8 mouse cellular contexts compared by ENCODE assay signal in the genomic region with DNA sequence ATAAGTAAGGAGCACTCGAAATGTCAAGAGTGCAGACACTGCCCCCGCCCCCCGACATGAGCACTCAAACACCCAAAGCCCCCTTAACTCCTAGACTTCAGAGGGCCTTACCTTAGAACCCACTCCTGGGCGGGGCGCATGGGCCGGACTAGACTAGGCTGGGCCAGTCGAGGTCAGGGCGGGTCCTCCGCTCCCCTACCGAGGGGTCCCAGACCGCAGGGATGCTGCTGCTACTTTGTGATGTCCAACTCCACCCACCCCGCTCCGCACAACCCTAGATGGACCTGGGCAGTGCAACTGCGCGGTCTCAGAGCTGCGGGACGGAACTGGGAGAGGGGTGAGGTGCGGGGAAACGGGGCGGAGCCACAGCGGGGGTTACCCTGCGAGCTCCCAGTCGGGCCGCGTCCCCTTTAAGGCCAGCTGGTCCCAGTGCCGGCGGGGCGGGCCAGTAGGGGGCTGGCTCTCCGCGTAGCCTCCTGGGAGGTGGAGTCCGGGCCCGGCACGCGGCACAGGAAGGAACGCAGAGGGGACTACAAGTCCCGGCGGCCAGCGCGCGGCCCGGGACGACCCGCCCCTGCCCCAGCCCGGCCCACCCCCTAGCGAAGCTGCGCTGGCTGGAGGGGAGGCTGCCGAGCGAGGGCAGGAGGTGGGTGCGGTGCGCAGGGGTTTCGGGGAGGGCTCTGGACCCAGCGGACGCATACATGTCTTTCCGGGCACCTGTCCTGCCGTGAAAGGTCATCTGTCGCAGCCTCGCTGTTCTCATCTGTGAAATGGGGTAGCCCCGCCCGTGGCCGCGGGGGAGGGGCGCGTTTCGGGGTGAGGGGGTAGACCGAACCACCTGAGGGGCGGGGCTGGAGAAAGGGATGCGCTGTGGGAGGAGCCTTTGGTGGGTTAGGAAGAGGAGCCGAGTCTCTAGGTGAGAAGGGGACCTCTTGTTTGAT. TPM values are rescaled to one million over a fixed set of nuclear protein-coding genes. Genes with fewer than 3 reads are reported as not detected.
DNase-seq lines count a peak whose midpoint lies in the region; ATAC-seq and TF ChIP-seq lines count a peak whose summit lies in the region.

A gene (minus strand): TSS at position 295 of the 941 bp plus-strand sequence.
A gene (plus strand): TSS at position 602 of the 941 bp plus-strand sequence.

- H3K27ac ChIP-seq in forebrain, embryonic 12.5 days: peak within 1 kb of the TSS; percentile 43; the same call in 1 of the 2 replicates
- no peak within 1 kb of the TSS; the same call in 1 of the 2 replicates for H3K27ac ChIP-seq in heart, postnatal 0 days (ENCODE audit: low read depth)
- H3K27ac ChIP-seq in liver, embryonic 16.5 days (ENCODE audit: low read length): no peak within 1 kb of the TSS
- H3K27ac ChIP-seq in neural tube, embryonic 13.5 days (replicated peaks): peak within 1 kb of the TSS; percentile 61; the same call in 1 of the 2 replicates
- 0 out of 2 replicates have a peak within 1 kb of the TSS, but pooled peaks have one; percentile 3 for H3K27ac ChIP-seq in testis, adult 2 months (ENCODE audit: control insufficient read depth, insufficient read depth, low read depth, low read length)

- peak within 1 kb of the TSS; percentile 90 for H3K4me3 ChIP-seq in E14TG2a.4 (replicated peaks; ENCODE audit: low read length)
- H3K4me3 ChIP-seq in forebrain, embryonic 12.5 days (replicated peaks): peak within 1 kb of the TSS; percentile 78
- peak within 1 kb of the TSS; percentile 64 for H3K4me3 ChIP-seq in heart, postnatal 0 days (ENCODE audit: low read depth, low read length)
- H3K4me3 ChIP-seq in liver, embryonic 16.5 days (ENCODE audit: low read depth, low read length): peak within 1 kb of the TSS; percentile 82
- H3K4me3 ChIP-seq in neural tube, embryonic 13.5 days: peak within 1 kb of the TSS; percentile 82
- H3K4me3 ChIP-seq in testis, adult 2 months (ENCODE audit: control insufficient read depth, low read depth, low read length): peak within 1 kb of the TSS; percentile 93

- DNase-seq in c-Kit-positive CD71-positive TER-119-positive erythroid progenitor cells, embryonic 14.5 days (ENCODE audit: low spot score): peak; percentile 81
- peak; percentile 95 for DNase-seq in heart, postnatal 0 days (ENCODE audit: low spot score)
- peak; percentile 95 to 97 for DNase-seq in kidney, postnatal 4 days

- H3K4me2 ChIP-seq in forebrain, embryonic 12.5 days: peak within 1 kb of the TSS; percentile 82
- H3K4me2 ChIP-seq in heart, postnatal 0 days (ENCODE audit: low read depth, low read length): peak within 1 kb of the TSS; percentile 87
- H3K4me2 ChIP-seq in liver, embryonic 16.5 days (ENCODE audit: low read depth, low read length): peak within 1 kb of the TSS; percentile 91
- peak within 1 kb of the TSS; percentile 80 for H3K4me2 ChIP-seq in neural tube, embryonic 13.5 days

- H3K36me3 ChIP-seq in E14TG2a.4 (ENCODE audit: insufficient read depth, low read length): 0 out of 2 replicates have a peak, but pooled peaks cover 3% of the 10 kb centered on the region
- H3K36me3 ChIP-seq in forebrain, embryonic 12.5 days (replicated peaks): no peaks in the 10 kb centered on the region
- no peaks in the 10 kb centered on the region for H3K36me3 ChIP-seq in heart, postnatal 0 days (replicated peaks; ENCODE audit: control insufficient read depth, insufficient read depth, low read length)
- no peaks in the 10 kb centered on the region for H3K36me3 ChIP-seq in liver, embryonic 16.5 days (ENCODE audit: control insufficient read depth, insufficient read depth)
- no peaks in the 10 kb centered on the region for H3K36me3 ChIP-seq in neural tube, embryonic 13.5 days
- H3K36me3 ChIP-seq in testis, adult 2 months (ENCODE audit: control insufficient read depth, insufficient read depth, low read length): no peaks in the 10 kb centered on the region

- peak within 1 kb of the TSS; percentile 74 for H3K9ac ChIP-seq in forebrain, embryonic 12.5 days
- H3K9ac ChIP-seq in heart, postnatal 0 days (replicated peaks; ENCODE audit: low read depth, low read length): peak within 1 kb of the TSS; percentile 44
- H3K9ac ChIP-seq in liver, embryonic 16.5 days (ENCODE audit: low read depth, low read length): peak within 1 kb of the TSS; percentile 71
- H3K9ac ChIP-seq in neural tube, embryonic 13.5 days: peak within 1 kb of the TSS; percentile 83

- H3K4me1 ChIP-seq in E14TG2a.4 (replicated peaks; ENCODE audit: low read depth, low read length): peaks cover 59% of the 10 kb centered on the region
- peaks cover 18% of the 10 kb centered on the region for H3K4me1 ChIP-seq in forebrain, embryonic 12.5 days
- peaks cover 11% of the 10 kb centered on the region for H3K4me1 ChIP-seq in heart, postnatal 0 days (ENCODE audit: control insufficient read depth, insufficient read depth)
- peaks cover 13% of the 10 kb centered on the region for H3K4me1 ChIP-seq in liver, embryonic 16.5 days (ENCODE audit: control insufficient read depth, low read depth, low read length)
- peaks cover 38% of the 10 kb centered on the region for H3K4me1 ChIP-seq in neural tube, embryonic 13.5 days (replicated peaks)
- H3K4me1 ChIP-seq in testis, adult 2 months (ENCODE audit: control insufficient read depth, insufficient read depth, low read length): peaks cover 15% of the 10 kb centered on the region

- under 1% methylated on average over 66 of the region's 68 CpGs for WGBS in forebrain, embryonic 12.5 days
- under 1% methylated on average over 64 of the region's 68 CpGs for WGBS in heart, postnatal 0 days
- WGBS in liver, embryonic 16.5 days (ENCODE audit: insufficient replicate concordance): under 1% methylated on average over 68 of the region's 68 CpGs
- WGBS in neural tube, embryonic 13.5 days: under 1% methylated on average over 68 of the region's 68 CpGs

- H3K9me3 ChIP-seq in E14TG2a.4 (ENCODE audit: low read length): no peaks in the 10 kb centered on the region
- H3K9me3 ChIP-seq in forebrain, embryonic 12.5 days: no peaks in the 10 kb centered on the region
- H3K9me3 ChIP-seq in heart, postnatal 0 days (replicated peaks; ENCODE audit: control insufficient read depth, low read length): no peaks in the 10 kb centered on the region
- no peaks in the 10 kb centered on the region for H3K9me3 ChIP-seq in liver, embryonic 16.5 days (replicated peaks; ENCODE audit: control insufficient read depth, low read length)
- H3K9me3 ChIP-seq in neural tube, embryonic 13.5 days: no peaks in the 10 kb centered on the region

- TF ChIP-seq POLR2A in testis, adult 2 months (IDR thresholded peaks at IDR 0.05; ENCODE audit: control insufficient read depth, low read depth, low read length): 0 out of 2 replicates have a peak, but pooled peaks have one; percentile 31

- peak; percentile 99 for ATAC-seq in forebrain, embryonic 12.5 days (ENCODE audit: low FRiP score)
- peak; percentile 99 for ATAC-seq in heart, postnatal 0 days (ENCODE audit: insufficient read depth, low read depth)
- ATAC-seq in liver, embryonic 16.5 days (ENCODE audit: low read depth): peak; percentile 100
- ATAC-seq in neural tube, embryonic 13.5 days (ENCODE audit: low read depth): peak; percentile 99

- TF ChIP-seq EP300 in heart, postnatal 0 days (IDR thresholded peaks at IDR 0.05; ENCODE audit: low read depth): peak; percentile 56; the same call in 1 of the 2 replicates

- peaks cover 15% of the 10 kb centered on the region for H3K27me3 ChIP-seq in E14TG2a.4 (ENCODE audit: insufficient read depth, low read length)
- peaks cover 6% of the 10 kb centered on the region for H3K27me3 ChIP-seq in forebrain, embryonic 12.5 days
- peaks cover 3% of the 10 kb centered on the region; the same call in 1 of the 2 replicates for H3K27me3 ChIP-seq in heart, postnatal 0 days (ENCODE audit: control insufficient read depth, insufficient read depth, low read length)
- no peaks in the 10 kb centered on the region for H3K27me3 ChIP-seq in liver, embryonic 16.5 days (ENCODE audit: control insufficient read depth, insufficient read depth, low read depth, low read length)
- H3K27me3 ChIP-seq in neural tube, embryonic 13.5 days: peaks cover 6% of the 10 kb centered on the region
- no peaks in the 10 kb centered on the region for H3K27me3 ChIP-seq in testis, adult 2 months (ENCODE audit: control insufficient read depth, insufficient read depth, low read length)

- TF ChIP-seq CTCF in E14TG2a.4 (conservative IDR thresholded peaks at IDR 0.05; ENCODE audit: low read length): no peak
- peak; percentile 33 for TF ChIP-seq CTCF in heart, postnatal 0 days (IDR thresholded peaks at IDR 0.05; ENCODE audit: low read depth)
- no peak for TF ChIP-seq CTCF in testis, adult 2 months (IDR thresholded peaks at IDR 0.05; ENCODE audit: control insufficient read depth, insufficient read depth, insufficient replicate concordance, low read depth, low read length)

RNA-seq across cellular contexts. Expression of the first gene that starts in this region (rescaled TPM):
- 3.0 and 3.3 TPM in 2 replicates for polyA plus RNA-seq in forebrain, embryonic 12.5 days (2016; fragmentation: Nextera tagmentation; extraction: Ambion mirVana)
- total RNA-seq in heart, postnatal 0 days (2014; rRNA removed; ENCODE audit: low replicate concordance): 1.8 and 5.6 TPM in 2 replicates
- 0.30 and 0.36 TPM in 2 replicates for polyA plus RNA-seq in heart, postnatal 0 days (2015; fragmentation: Nextera tagmentation; extraction: Ambion mirVana)
- polyA plus RNA-seq in liver, embryonic 16.5 days (2015; fragmentation: Nextera tagmentation; extraction: Ambion mirVana): 0.09 and 0.14 TPM in 2 replicates
- 3.5 and 4.6 TPM in 2 replicates for polyA plus RNA-seq in neural tube, embryonic 13.5 days (2015; fragmentation: Nextera tagmentation; extraction: Ambion mirVana)
- polyA plus RNA-seq in testis, adult 2 months (2012; rRNA removed): 2.9 and 3.6 TPM in 2 replicates

RNA-seq across cellular contexts. Expression of the second gene that starts in this region (rescaled TPM):
- 4.3 and 5.2 TPM in 2 replicates for polyA plus RNA-seq in forebrain, embryonic 12.5 days (2016; fragmentation: Nextera tagmentation; extraction: Ambion mirVana)
- 0.97 and 3.4 TPM in 2 replicates for total RNA-seq in heart, postnatal 0 days (2014; rRNA removed; ENCODE audit: low replicate concordance)
- polyA plus RNA-seq in heart, postnatal 0 days (2015; fragmentation: Nextera tagmentation; extraction: Ambion mirVana): 1.9 and 3.1 TPM in 2 replicates
- 1.1 and 1.4 TPM in 2 replicates for polyA plus RNA-seq in liver, embryonic 16.5 days (2015; fragmentation: Nextera tagmentation; extraction: Ambion mirVana)
- 6.3 and 9.0 TPM in 2 replicates for polyA plus RNA-seq in neural tube, embryonic 13.5 days (2015; fragmentation: Nextera tagmentation; extraction: Ambion mirVana)
- polyA plus RNA-seq in testis, adult 2 months (2012; rRNA removed): 1.2 and 1.3 TPM in 2 replicates

Comparison
In these comparisons a context has a peak if more than half of its experiments do, and no peak if none do; other contexts are left out.
1. H3K27ac ChIP-seq: peak in forebrain, embryonic 12.5 days (single experiment), neural tube, embryonic 13.5 days (single experiment) and testis, adult 2 months (single experiment); none in heart, postnatal 0 days (single experiment) and liver, embryonic 16.5 days (single experiment).
2. Peak in every context shown above with its lines, with median percentiles within 50 percentile points of each other: H3K4me3 ChIP-seq, DNase-seq, ATAC-seq, H3K4me2 ChIP-seq and H3K9ac ChIP-seq.